Mouse (Mus musculus): ENCODE data around the gene Dlg4. TPM values are rescaled to one million over a fixed set of nuclear protein-coding genes. Genes with fewer than 3 reads are reported as not detected.

The Dlg4 gene
- polyA plus RNA-seq, 1 experiment, result 19.4 TPM

DNA sequence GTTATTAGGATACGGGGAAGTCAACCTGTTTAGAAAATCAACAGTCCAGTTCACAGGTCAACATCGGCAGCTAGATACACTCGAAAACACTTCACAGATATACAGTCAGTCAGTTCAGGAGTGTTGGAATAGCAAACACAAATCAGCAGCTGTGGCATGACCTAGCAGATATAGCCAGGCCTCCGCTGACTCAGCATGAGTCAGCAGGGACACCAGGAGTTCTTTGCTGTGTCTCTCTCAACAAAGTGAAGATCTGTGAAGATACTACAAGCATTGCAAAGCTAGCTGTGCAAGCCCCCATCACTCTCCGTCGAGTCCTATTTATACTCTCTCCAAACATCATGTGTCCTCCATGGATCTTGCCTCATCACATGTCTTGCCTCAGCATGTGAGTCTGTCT is 58.8 kb downstream of the Dlg4 start:
- 53% methylated on average over 6 of the region's 6 CpGs for WGBS
- no peak overlapping the region for H3K27ac ChIP-seq (ENCODE audit: control insufficient read depth, insufficient read depth, low read depth, low read length, poor library complexity)
- H3K4me3 ChIP-seq (replicated peaks; ENCODE audit: control insufficient read depth, low read depth, low read length), result no peak overlapping the region
- TF ChIP-seq CTCF (IDR thresholded peaks at IDR 0.05; ENCODE audit: control insufficient read depth, insufficient read depth, low read length), result no peak
- TF ChIP-seq POLR2A (IDR thresholded peaks at IDR 0.05; ENCODE audit: borderline replicate concordance, control insufficient read depth, low read depth, low read length), result no peak
- peaks cover 4% of the 10 kb centered on the region for H3K4me1 ChIP-seq (ENCODE audit: control insufficient read depth, insufficient read depth, low read length)

DNA sequence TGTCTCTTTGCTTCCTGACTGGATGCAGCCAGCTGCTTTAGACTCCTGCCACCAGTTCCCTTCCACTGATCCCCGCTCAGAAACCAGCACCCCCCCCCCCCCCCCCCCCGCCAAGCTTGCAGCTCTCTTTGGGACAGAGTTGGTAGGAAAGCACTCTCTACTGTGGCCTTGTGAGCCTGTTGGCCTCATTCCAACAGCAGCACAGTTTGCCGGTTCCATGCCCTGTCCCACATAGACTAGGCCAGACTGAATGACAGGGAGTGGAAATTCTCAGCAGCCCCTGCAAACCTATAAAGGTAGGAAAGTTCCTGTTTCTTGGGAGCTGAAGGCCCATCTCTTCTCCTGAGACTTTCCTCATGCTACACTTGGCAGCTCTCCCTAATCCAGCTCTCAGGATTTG is 60.7 kb downstream of the Dlg4 start:
- TF ChIP-seq POLR2A (IDR thresholded peaks at IDR 0.05; ENCODE audit: borderline replicate concordance, control insufficient read depth, low read depth, low read length) (no peak), CTCF (IDR thresholded peaks at IDR 0.05; ENCODE audit: control insufficient read depth, insufficient read depth, low read length) (no peak)
- no peak overlapping the region for H3K4me3 ChIP-seq (replicated peaks; ENCODE audit: control insufficient read depth, low read depth, low read length)
- H3K4me1 ChIP-seq (ENCODE audit: control insufficient read depth, insufficient read depth, low read length), result peaks cover 4% of the 10 kb centered on the region
- H3K27ac ChIP-seq (ENCODE audit: control insufficient read depth, insufficient read depth, low read depth, low read length, poor library complexity), result no peak overlapping the region
- WGBS, result 56% methylated on average over 3 of the region's 3 CpGs

- WGBS, result 57% methylated on average over 6 of the region's 6 CpGs
- Histone ChIP-seq H3K4me3 (replicated peaks; ENCODE audit: control insufficient read depth, low read depth, low read length) (no peak overlapping the region), H3K4me1 (ENCODE audit: control insufficient read depth, insufficient read depth, low read length) (peaks cover 4% of the 10 kb centered on the region), H3K27ac (ENCODE audit: control insufficient read depth, insufficient read depth, low read depth, low read length, poor library complexity) (no peak overlapping the region)
- no peak for TF ChIP-seq CTCF (IDR thresholded peaks at IDR 0.05; ENCODE audit: control insufficient read depth, insufficient read depth, low read length)
- no peak for TF ChIP-seq POLR2A (IDR thresholded peaks at IDR 0.05; ENCODE audit: borderline replicate concordance, control insufficient read depth, low read depth, low read length)
Observed at GRCm38 (mm10) chr11:70079175-70079574, 62.4 kb downstream of the Dlg4 start.

DNA sequence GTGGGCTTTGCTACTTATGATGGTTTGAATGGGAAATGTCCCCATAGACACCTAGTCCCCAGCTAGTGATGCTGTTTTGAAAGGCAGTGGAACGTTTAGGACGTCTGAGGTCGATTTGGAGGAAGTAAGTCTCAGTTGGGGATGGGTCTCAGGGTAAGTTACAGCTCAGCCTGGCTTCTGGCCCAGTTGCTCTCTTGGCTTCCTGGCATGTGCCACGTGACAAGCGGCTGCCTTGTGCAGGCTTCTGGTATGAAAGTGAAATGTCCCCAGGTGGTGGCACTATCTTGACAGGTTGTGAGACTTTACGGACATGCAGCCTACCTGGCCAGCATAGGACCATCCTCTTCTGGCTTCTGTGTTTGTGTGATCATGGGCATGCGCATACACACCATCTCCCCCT is 63.2 kb downstream of the Dlg4 start:
- Histone ChIP-seq H3K27ac (ENCODE audit: control insufficient read depth, insufficient read depth, low read depth, low read length, poor library complexity) (no peak overlapping the region), H3K4me3 (replicated peaks; ENCODE audit: control insufficient read depth, low read depth, low read length) (no peak overlapping the region), H3K4me1 (ENCODE audit: control insufficient read depth, insufficient read depth, low read length) (peaks cover 4% of the 10 kb centered on the region)
- TF ChIP-seq POLR2A (IDR thresholded peaks at IDR 0.05; ENCODE audit: borderline replicate concordance, control insufficient read depth, low read depth, low read length) (no peak), CTCF (IDR thresholded peaks at IDR 0.05; ENCODE audit: control insufficient read depth, insufficient read depth, low read length) (no peak)
- 7% methylated on average over 7 of the region's 7 CpGs for WGBS

- Histone ChIP-seq H3K4me3 (replicated peaks; ENCODE audit: control insufficient read depth, low read depth, low read length) (no peak overlapping the region), H3K4me1 (ENCODE audit: control insufficient read depth, insufficient read depth, low read length) (peaks cover 4% of the 10 kb centered on the region), H3K27ac (ENCODE audit: control insufficient read depth, insufficient read depth, low read depth, low read length, poor library complexity) (no peak overlapping the region)
- 25% methylated on average over 15 of the region's 15 CpGs for WGBS
- TF ChIP-seq CTCF (IDR thresholded peaks at IDR 0.05; ENCODE audit: control insufficient read depth, insufficient read depth, low read length) (no peak), POLR2A (IDR thresholded peaks at IDR 0.05; ENCODE audit: borderline replicate concordance, control insufficient read depth, low read depth, low read length) (no peak)
Observed at GRCm38 (mm10) chr11:70080803-70081590, 64.3 kb downstream of the Dlg4 start.

DNA sequence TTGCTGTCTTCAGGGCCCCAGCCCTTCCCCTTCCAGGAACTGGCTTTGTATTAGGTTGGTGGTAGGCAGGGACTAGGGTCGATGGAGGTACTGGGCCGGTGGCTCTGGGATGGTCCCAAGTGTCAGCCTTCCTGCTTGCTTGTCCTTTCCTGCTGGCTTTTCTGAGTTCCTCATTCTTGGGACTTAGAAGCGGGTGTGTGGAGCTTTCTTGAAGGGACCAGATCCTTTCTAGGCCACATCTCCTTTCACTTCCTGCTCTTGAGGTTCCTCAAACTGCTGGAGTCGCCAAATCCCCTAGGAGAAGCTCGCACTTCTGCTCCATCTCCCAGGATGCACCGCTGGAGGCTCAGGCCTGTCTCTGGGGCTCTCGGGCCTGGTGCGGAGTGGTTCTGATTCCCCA is 67.8 kb downstream of the Dlg4 start:
- Histone ChIP-seq H3K27ac (ENCODE audit: control insufficient read depth, insufficient read depth, low read depth, low read length, poor library complexity) (no peak overlapping the region), H3K4me1 (ENCODE audit: control insufficient read depth, insufficient read depth, low read length) (peaks cover 5% of the 10 kb centered on the region; the same call in 1 of the 2 replicates), H3K4me3 (replicated peaks; ENCODE audit: control insufficient read depth, low read depth, low read length) (no peak overlapping the region)
- 24% methylated on average over 8 of the region's 8 CpGs for WGBS
- TF ChIP-seq POLR2A (IDR thresholded peaks at IDR 0.05; ENCODE audit: borderline replicate concordance, control insufficient read depth, low read depth, low read length) (no peak), CTCF (IDR thresholded peaks at IDR 0.05; ENCODE audit: control insufficient read depth, insufficient read depth, low read length) (no peak)

DNA sequence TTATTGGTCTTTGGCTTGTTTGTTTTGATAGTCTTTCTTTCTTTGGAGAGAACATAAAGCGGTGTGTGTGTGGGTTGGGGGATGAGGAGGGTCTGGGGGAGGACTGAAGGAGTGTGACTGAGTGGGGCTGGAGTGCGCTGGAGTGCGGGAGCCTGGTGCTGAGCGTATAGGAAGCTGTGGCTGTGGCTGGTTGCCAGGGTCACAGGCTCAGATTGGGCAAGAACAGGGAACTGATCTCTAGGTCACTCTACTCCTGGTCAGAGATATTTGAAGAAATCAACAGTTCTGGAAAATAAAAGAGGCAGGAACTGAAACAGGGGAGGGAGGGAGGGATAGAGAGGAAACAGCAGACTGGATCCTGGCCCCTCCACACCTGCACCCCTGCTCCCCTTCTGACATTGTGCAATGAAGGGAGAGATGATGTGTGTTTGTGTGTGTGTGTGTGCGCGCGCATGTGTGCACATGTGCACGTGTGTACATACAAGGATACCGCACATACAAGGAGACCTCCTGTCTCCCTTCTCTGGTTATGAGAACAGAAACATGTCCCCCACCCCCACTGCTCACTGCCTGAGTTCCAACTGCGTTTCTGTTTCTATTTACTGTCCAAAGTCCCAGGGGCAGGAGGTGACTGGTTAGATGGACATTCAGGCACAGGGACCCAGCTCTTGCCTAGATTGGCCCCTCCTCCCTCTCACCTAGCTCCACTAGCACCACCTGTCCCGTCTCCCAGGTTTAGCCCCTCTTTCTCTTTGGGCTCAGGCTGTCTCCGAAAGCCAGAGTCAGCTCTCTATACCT is 75.4 kb downstream of the Dlg4 start, which contains the start of gene Asgr2:
Gene Asgr2 (plus strand): TSS at position 659 of the 798 bp plus-strand sequence.
- WGBS, result 41% methylated on average over 12 of the region's 12 CpGs
- peaks cover 7% of the 10 kb centered on the region; the same call in 1 of the 2 replicates for H3K4me1 ChIP-seq (ENCODE audit: control insufficient read depth, insufficient read depth, low read length)
- no peak for TF ChIP-seq CTCF (IDR thresholded peaks at IDR 0.05; ENCODE audit: control insufficient read depth, insufficient read depth, low read length)
- no peak for TF ChIP-seq POLR2A (IDR thresholded peaks at IDR 0.05; ENCODE audit: borderline replicate concordance, control insufficient read depth, low read depth, low read length)
- H3K27ac ChIP-seq (ENCODE audit: control insufficient read depth, insufficient read depth, low read depth, low read length, poor library complexity), result no peak within 1 kb of the TSS
- no peak within 1 kb of the TSS for H3K4me3 ChIP-seq (replicated peaks; ENCODE audit: control insufficient read depth, low read depth, low read length)

Other genes with a start within 250 kb of the Dlg4 start
- gene Chrnb1, start 221.0 kb upstream of the Dlg4 start, polyA plus RNA-seq (2011; ENCODE audit: insufficient read depth, insufficient read length, low replicate concordance, missing spikeins), result 1.8 and 3.5 TPM in 2 replicates
- gene Fgf11, start 215.1 kb upstream of the Dlg4 start, polyA plus RNA-seq (2011; ENCODE audit: insufficient read depth, insufficient read length, low replicate concordance, missing spikeins), result 0.32 and 1.00 TPM in 2 replicates
- not detected in 2 replicates for gene Tmem102, start 211.3 kb upstream of the Dlg4 start, polyA plus RNA-seq (2011; ENCODE audit: insufficient read depth, insufficient read length, low replicate concordance, missing spikeins)
- gene Gm39566, start 201.6 kb upstream of the Dlg4 start, polyA plus RNA-seq (2011; ENCODE audit: insufficient read depth, insufficient read length, low replicate concordance, missing spikeins), result not detected in 2 replicates
- gene Spem2, start 198.5 kb upstream of the Dlg4 start, polyA plus RNA-seq (2011; ENCODE audit: insufficient read depth, insufficient read length, low replicate concordance, missing spikeins), result not detected in 2 replicates
- not detected in 2 replicates for gene Spem1, start 194.8 kb upstream of the Dlg4 start, polyA plus RNA-seq (2011; ENCODE audit: insufficient read depth, insufficient read length, low replicate concordance, missing spikeins)
- 5.3 and 6.0 TPM in 2 replicates for gene Nlgn2, start 179.2 kb upstream of the Dlg4 start, polyA plus RNA-seq (2011; ENCODE audit: insufficient read depth, insufficient read length, low replicate concordance, missing spikeins)
- 180 and 202 TPM in 2 replicates for gene Tmem256, start 178.4 kb upstream of the Dlg4 start, polyA plus RNA-seq (2011; ENCODE audit: insufficient read depth, insufficient read length, low replicate concordance, missing spikeins)
- gene Plscr3, start 170.6 kb upstream of the Dlg4 start, polyA plus RNA-seq (2011; ENCODE audit: insufficient read depth, insufficient read length, low replicate concordance, missing spikeins), result 38.3 and 50.9 TPM in 2 replicates
- 2.9 and 5.4 TPM in 2 replicates for gene Tnk1, start 158.2 kb upstream of the Dlg4 start, polyA plus RNA-seq (2011; ENCODE audit: insufficient read depth, insufficient read length, low replicate concordance, missing spikeins)
- gene Tmem95, start 138.9 kb upstream of the Dlg4 start, polyA plus RNA-seq (2011; ENCODE audit: insufficient read depth, insufficient read length, low replicate concordance, missing spikeins), result not detected in 2 replicates
- 1.8 and 3.6 TPM in 2 replicates for gene Kctd11, start 135.5 kb upstream of the Dlg4 start, polyA plus RNA-seq (2011; ENCODE audit: insufficient read depth, insufficient read length, low replicate concordance, missing spikeins)
- 63.5 and 179 TPM in 2 replicates for gene Acap1, start 121.4 kb upstream of the Dlg4 start, polyA plus RNA-seq (2011; ENCODE audit: insufficient read depth, insufficient read length, low replicate concordance, missing spikeins)
- 2.7 and 5.6 TPM in 2 replicates for gene 2810408A11Rik, start 116.0 kb upstream of the Dlg4 start, polyA plus RNA-seq (2011; ENCODE audit: insufficient read depth, insufficient read length, low replicate concordance, missing spikeins)
- gene Neurl4, start 115.9 kb upstream of the Dlg4 start, polyA plus RNA-seq (2011; ENCODE audit: insufficient read depth, insufficient read length, low replicate concordance, missing spikeins), result 25.7 and 38.2 TPM in 2 replicates
- gene Gps2, start 103.1 kb upstream of the Dlg4 start, polyA plus RNA-seq (2011; ENCODE audit: insufficient read depth, insufficient read length, low replicate concordance, missing spikeins), result 120 and 203 TPM in 2 replicates
- gene Eif5a, start 95.0 kb upstream of the Dlg4 start, polyA plus RNA-seq (2011; ENCODE audit: insufficient read depth, insufficient read length, low replicate concordance, missing spikeins), result 378 and 387 TPM in 2 replicates
- 1.2 and 1.5 TPM in 2 replicates for gene Ybx2, start 81.1 kb upstream of the Dlg4 start, polyA plus RNA-seq (2011; ENCODE audit: insufficient read depth, insufficient read length, low replicate concordance, missing spikeins)
- gene Slc2a4, start 68.8 kb upstream of the Dlg4 start, polyA plus RNA-seq (2011; ENCODE audit: insufficient read depth, insufficient read length, low replicate concordance, missing spikeins), result 24.5 and 32.2 TPM in 2 replicates
- gene Cldn7, start 52.2 kb upstream of the Dlg4 start, polyA plus RNA-seq (2011; ENCODE audit: insufficient read depth, insufficient read length, low replicate concordance, missing spikeins), result not detected in 2 replicates
- 42.5 and 60.6 TPM in 2 replicates for gene Ctdnep1, start 35.8 kb upstream of the Dlg4 start, polyA plus RNA-seq (2011; ENCODE audit: insufficient read depth, insufficient read length, low replicate concordance, missing spikeins)
- gene Elp5, start 34.4 kb upstream of the Dlg4 start, polyA plus RNA-seq (2011; ENCODE audit: insufficient read depth, insufficient read length, low replicate concordance, missing spikeins), result 27.2 and 50.6 TPM in 2 replicates
- gene Gabarap, start 25.8 kb upstream of the Dlg4 start, polyA plus RNA-seq (2011; ENCODE audit: insufficient read depth, insufficient read length, low replicate concordance, missing spikeins), result 204 and 443 TPM in 2 replicates
- gene Phf23, start 21.2 kb upstream of the Dlg4 start, polyA plus RNA-seq (2011; ENCODE audit: insufficient read depth, insufficient read length, low replicate concordance, missing spikeins), result 26.8 and 72.4 TPM in 2 replicates
- gene Dvl2, start 16.3 kb upstream of the Dlg4 start, polyA plus RNA-seq (2011; ENCODE audit: insufficient read depth, insufficient read length, low replicate concordance, missing spikeins), result 4.4 and 12.8 TPM in 2 replicates
- gene Acadvl, start 1.5 kb upstream of the Dlg4 start, polyA plus RNA-seq (2011; ENCODE audit: insufficient read depth, insufficient read length, low replicate concordance, missing spikeins), result 26.3 and 28.9 TPM in 2 replicates
- gene Asgr1, start 37.1 kb downstream of the Dlg4 start, polyA plus RNA-seq (2011; ENCODE audit: insufficient read depth, insufficient read length, low replicate concordance, missing spikeins), result 1.4 and 3.5 TPM in 2 replicates
- gene Asgr2, start 75.7 kb downstream of the Dlg4 start, polyA plus RNA-seq (2011; ENCODE audit: insufficient read depth, insufficient read length, low replicate concordance, missing spikeins), result 1.2 and 5.1 TPM in 2 replicates
- 2.3 and 3.8 TPM in 2 replicates for gene Mgl2, start 113.4 kb downstream of the Dlg4 start, polyA plus RNA-seq (2011; ENCODE audit: insufficient read depth, insufficient read length, low replicate concordance, missing spikeins)
- gene Clec10a, start 139.3 kb downstream of the Dlg4 start, polyA plus RNA-seq (2011; ENCODE audit: insufficient read depth, insufficient read length, low replicate concordance, missing spikeins), result 6.4 and 15.1 TPM in 2 replicates
- 1.9 and 2.4 TPM in 2 replicates for gene Slc16a11, start 195.8 kb downstream of the Dlg4 start, polyA plus RNA-seq (2011; ENCODE audit: insufficient read depth, insufficient read length, low replicate concordance, missing spikeins)
- 0.60 and 1.7 TPM in 2 replicates for gene Slc16a13, start 204.1 kb downstream of the Dlg4 start, polyA plus RNA-seq (2011; ENCODE audit: insufficient read depth, insufficient read length, low replicate concordance, missing spikeins)
- gene Bcl6b, start 212.9 kb downstream of the Dlg4 start, polyA plus RNA-seq (2011; ENCODE audit: insufficient read depth, insufficient read length, low replicate concordance, missing spikeins), result 1.4 and 2.2 TPM in 2 replicates
- 67.2 and 107 TPM in 2 replicates for gene 0610010K14Rik, start 221.0 kb downstream of the Dlg4 start, polyA plus RNA-seq (2011; ENCODE audit: insufficient read depth, insufficient read length, low replicate concordance, missing spikeins)
- gene Gm21988, start 222.9 kb downstream of the Dlg4 start, polyA plus RNA-seq (2011; ENCODE audit: insufficient read depth, insufficient read length, low replicate concordance, missing spikeins), result 4.8 TPM in 1 of 2 replicates, not detected in the other
- 116 and 167 TPM in 2 replicates for gene Rnasek, start 222.9 kb downstream of the Dlg4 start, polyA plus RNA-seq (2011; ENCODE audit: insufficient read depth, insufficient read length, low replicate concordance, missing spikeins)
- 46.3 and 82.5 TPM in 2 replicates for gene Alox12, start 238.4 kb downstream of the Dlg4 start, polyA plus RNA-seq (2011; ENCODE audit: insufficient read depth, insufficient read length, low replicate concordance, missing spikeins)